Comparison of ENCODE assay signal across 11 mouse cellular contexts in the genomic region with DNA sequence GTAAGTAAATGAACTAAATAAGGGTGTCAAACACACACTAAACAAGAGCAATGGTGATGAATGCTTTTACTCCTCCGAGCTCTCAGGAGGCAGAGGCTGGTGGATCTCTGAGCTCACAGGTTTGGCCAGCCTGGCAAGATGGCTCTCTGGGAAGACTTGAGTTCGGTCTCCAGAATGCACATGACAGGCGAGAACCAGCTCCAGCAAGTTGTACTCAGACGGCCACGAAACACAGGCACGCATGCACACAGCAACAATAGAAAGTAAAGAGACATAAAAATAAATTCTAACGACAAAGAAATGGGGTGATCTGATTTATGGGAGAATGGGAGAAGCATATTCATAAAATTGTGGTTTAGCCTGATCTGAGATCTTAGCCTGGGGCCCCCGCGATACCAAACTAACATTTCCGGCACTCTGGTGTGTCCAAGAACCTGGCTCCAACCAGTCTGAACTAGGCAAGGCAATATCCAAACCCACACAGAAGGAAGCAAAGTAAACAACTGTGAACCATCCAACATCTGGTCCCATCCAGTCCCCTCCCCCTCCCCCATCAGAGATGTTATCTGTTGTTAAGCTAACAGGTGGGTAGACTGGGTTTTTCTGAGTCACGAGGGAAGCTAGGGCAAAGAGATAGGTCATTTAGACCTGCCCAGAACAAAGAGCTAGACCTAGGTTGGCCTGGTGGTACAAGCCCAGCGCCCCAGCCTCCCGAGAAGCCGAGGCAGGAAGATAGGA. TPM values are rescaled to one million over a fixed set of nuclear protein-coding genes. Genes with fewer than 3 reads are reported as not detected.
DNase-seq lines count a peak whose midpoint lies in the region; ATAC-seq and TF ChIP-seq lines count a peak whose summit lies in the region.
"Had no signal": no experiment of that assay in that cellular context is flagged by ENCODE, and none has a peak within 500 bp of the region (broad histone marks: within the 10 kb centered on the region; RNA-seq: fewer than 3 reads in every experiment).

No protein-coding gene starts in this region.

- TF ChIP-seq CTCF in left cerebral cortex, adult 2 months (IDR thresholded peaks at IDR 0.05), result no peak

- intact Hi-C loops in left cerebral cortex, adult 2 months (cut with DNase I), result no loop called here

- 63% methylated on average over 14 of the region's 14 CpGs for WGBS in limb, embryonic 15.5 days
- WGBS in limb, embryonic 10.5 days, result 79% methylated on average over 14 of the region's 14 CpGs
- WGBS in embryonic facial prominence, embryonic 13.5 days, result 72% methylated on average over 14 of the region's 14 CpGs
- 70% methylated on average over 14 of the region's 14 CpGs for WGBS in liver, embryonic 12.5 days (ENCODE audit: insufficient replicate concordance)

- H3K27me3 ChIP-seq in limb, embryonic 15.5 days, result peaks cover 23% of the 10 kb centered on the region
- H3K27me3 ChIP-seq in limb, embryonic 10.5 days (ENCODE audit: low read depth, poor library complexity, severe bottlenecking), result peaks cover 31% of the 10 kb centered on the region
- peaks cover 31% of the 10 kb centered on the region for H3K27me3 ChIP-seq in embryonic facial prominence, embryonic 13.5 days
- H3K27me3 ChIP-seq in liver, embryonic 12.5 days (replicated peaks), result peaks cover 32% of the 10 kb centered on the region

- H3K27ac ChIP-seq in limb, embryonic 15.5 days, result peak overlapping the region; percentile 43; the same call in 1 of the 2 replicates
- no peak overlapping the region for H3K27ac ChIP-seq in limb, embryonic 10.5 days
- peak overlapping the region; percentile 5; the same call in 1 of the 2 replicates for H3K27ac ChIP-seq in embryonic facial prominence, embryonic 13.5 days
- H3K27ac ChIP-seq in liver, embryonic 12.5 days, result 0 out of 2 replicates have a peak overlapping the region, but pooled peaks have one; percentile 8
- H3K27ac ChIP-seq in left cerebral cortex, adult 2 months, result no peak overlapping the region

- no peaks in the 10 kb centered on the region for H3K9me3 ChIP-seq in limb, embryonic 15.5 days
- H3K9me3 ChIP-seq in limb, embryonic 10.5 days (replicated peaks), result no peaks in the 10 kb centered on the region
- H3K9me3 ChIP-seq in embryonic facial prominence, embryonic 13.5 days, result no peaks in the 10 kb centered on the region
- H3K9me3 ChIP-seq in liver, embryonic 12.5 days (replicated peaks), result no peaks in the 10 kb centered on the region

- DNase-seq in limb, embryonic 10.5 days (ENCODE audit: low spot score), result no peak
- peak; percentile 57 to 72 for DNase-seq in thymus, postnatal 36 days
- no peak for DNase-seq in left cerebral cortex, adult 2 months (ENCODE audit: extremely low spot score in 1 of 2, low spot score in 2 of 2)
- DNase-seq in lung, postnatal 4 days, result no peak
- DNase-seq: heart, adult 11 months; right cerebral cortex, adult 18-20 months had no signal

- H3K9ac ChIP-seq in limb, embryonic 15.5 days, result no peak overlapping the region
- no peak overlapping the region for H3K9ac ChIP-seq in embryonic facial prominence, embryonic 13.5 days
- H3K9ac ChIP-seq in liver, embryonic 12.5 days, result no peak overlapping the region

- H3K36me3 ChIP-seq in limb, embryonic 15.5 days, result no peaks in the 10 kb centered on the region
- no peaks in the 10 kb centered on the region for H3K36me3 ChIP-seq in limb, embryonic 10.5 days
- no peaks in the 10 kb centered on the region for H3K36me3 ChIP-seq in embryonic facial prominence, embryonic 13.5 days
- H3K36me3 ChIP-seq in liver, embryonic 12.5 days, result no peaks in the 10 kb centered on the region

- H3K4me3 ChIP-seq in limb, embryonic 15.5 days, result no peak overlapping the region
- no peak overlapping the region for H3K4me3 ChIP-seq in limb, embryonic 10.5 days
- no peak overlapping the region for H3K4me3 ChIP-seq in embryonic facial prominence, embryonic 13.5 days
- no peak overlapping the region for H3K4me3 ChIP-seq in liver, embryonic 12.5 days
- no peak overlapping the region for H3K4me3 ChIP-seq in left cerebral cortex, adult 2 months

- H3K4me1 ChIP-seq in limb, embryonic 15.5 days, result peaks cover 7% of the 10 kb centered on the region
- H3K4me1 ChIP-seq in limb, embryonic 10.5 days, result peaks cover 11% of the 10 kb centered on the region
- H3K4me1 ChIP-seq in embryonic facial prominence, embryonic 13.5 days, result peaks cover 12% of the 10 kb centered on the region
- peaks cover 21% of the 10 kb centered on the region for H3K4me1 ChIP-seq in liver, embryonic 12.5 days

- ATAC-seq in limb, embryonic 15.5 days (ENCODE audit: insufficient number of reproducible peaks, low FRiP score, low TSS enrichment, low read depth), result no peak
- ATAC-seq in embryonic facial prominence, embryonic 13.5 days (ENCODE audit: insufficient number of reproducible peaks, insufficient read depth, low FRiP score, low TSS enrichment, low read depth), result no peak
- ATAC-seq in liver, embryonic 12.5 days, result peak; percentile 33; the same call in 1 of the 2 replicates
- ATAC-seq in erythroblast, adult 5-6 weeks (replicated peaks; ENCODE audit: low FRiP score, poor library complexity, severe bottlenecking), result no peak

- no peak overlapping the region for H3K4me2 ChIP-seq in limb, embryonic 15.5 days
- no peak overlapping the region for H3K4me2 ChIP-seq in embryonic facial prominence, embryonic 13.5 days
- H3K4me2 ChIP-seq in liver, embryonic 12.5 days, result no peak overlapping the region

RNA-seq across cellular contexts. Expression of a gene that starts 5.1 kb away (rescaled TPM):
- polyA plus RNA-seq in limb, embryonic 15.5 days (2015; fragmentation: Nextera tagmentation; extraction: Ambion mirVana), result 46.3 and 68.0 TPM in 2 replicates
- polyA plus RNA-seq in limb, embryonic 10.5 days (2016; fragmentation: Nextera tagmentation; extraction: Ambion mirVana), result 9.8 and 10.0 TPM in 2 replicates
- polyA plus RNA-seq in embryonic facial prominence, embryonic 13.5 days (2015; fragmentation: Nextera tagmentation; extraction: Ambion mirVana), result 21.0 and 22.9 TPM in 2 replicates
- 0.28 and 0.49 TPM in 2 replicates for polyA plus RNA-seq in liver, embryonic 12.5 days (2016; fragmentation: Nextera tagmentation; extraction: Ambion mirVana)
- total RNA-seq in left cerebral cortex, adult 2 months (2021), result not detected
- total RNA-seq in erythroblast, adult 5-6 weeks (2015; ENCODE audit: low replicate concordance), result not detected in 2 replicates
- total RNA-seq in erythroblast, adult 5-6 weeks (2017; ENCODE audit: low replicate concordance), result not detected in 2 replicates

RNA-seq across cellular contexts. Expression of a gene that starts 9.5 kb away (rescaled TPM):
- polyA plus RNA-seq in limb, embryonic 15.5 days (2015; fragmentation: Nextera tagmentation; extraction: Ambion mirVana), result 13.9 and 17.0 TPM in 2 replicates
- 11.0 and 16.5 TPM in 2 replicates for polyA plus RNA-seq in limb, embryonic 10.5 days (2016; fragmentation: Nextera tagmentation; extraction: Ambion mirVana)
- polyA plus RNA-seq in embryonic facial prominence, embryonic 13.5 days (2015; fragmentation: Nextera tagmentation; extraction: Ambion mirVana), result 21.1 and 21.4 TPM in 2 replicates
- polyA plus RNA-seq in liver, embryonic 12.5 days (2016; fragmentation: Nextera tagmentation; extraction: Ambion mirVana), result 8.5 and 9.8 TPM in 2 replicates
- total RNA-seq in left cerebral cortex, adult 2 months (2021), result 1 to 10 TPM; 7.5 to 9.3 TPM
- total RNA-seq in erythroblast, adult 5-6 weeks (2015; ENCODE audit: low replicate concordance), result 70.4 and 120 TPM in 2 replicates
- total RNA-seq in erythroblast, adult 5-6 weeks (2017; ENCODE audit: low replicate concordance), result 62.4 and 85.2 TPM in 2 replicates

RNA-seq across cellular contexts. Expression of a gene that starts 26.3 kb away (rescaled TPM):
- polyA plus RNA-seq in limb, embryonic 15.5 days (2015; fragmentation: Nextera tagmentation; extraction: Ambion mirVana), result 0.27 and 1.3 TPM in 2 replicates
- polyA plus RNA-seq in limb, embryonic 10.5 days (2016; fragmentation: Nextera tagmentation; extraction: Ambion mirVana), result 2.1 and 2.3 TPM in 2 replicates
- polyA plus RNA-seq in embryonic facial prominence, embryonic 13.5 days (2015; fragmentation: Nextera tagmentation; extraction: Ambion mirVana), result 0.39 and 2.8 TPM in 2 replicates
- polyA plus RNA-seq in liver, embryonic 12.5 days (2016; fragmentation: Nextera tagmentation; extraction: Ambion mirVana), result 208 TPM in 2 replicates
- not detected for total RNA-seq in left cerebral cortex, adult 2 months (2021)
- total RNA-seq in erythroblast, adult 5-6 weeks (2015; ENCODE audit: low replicate concordance), result 411 and 506 TPM in 2 replicates
- 369 and 379 TPM in 2 replicates for total RNA-seq in erythroblast, adult 5-6 weeks (2017; ENCODE audit: low replicate concordance)

RNA-seq across cellular contexts. Expression of a gene that starts 35.1 kb away (rescaled TPM):
- polyA plus RNA-seq in limb, embryonic 15.5 days (2015; fragmentation: Nextera tagmentation; extraction: Ambion mirVana), result not detected in 2 replicates
- polyA plus RNA-seq in limb, embryonic 10.5 days (2016; fragmentation: Nextera tagmentation; extraction: Ambion mirVana), result not detected in 2 replicates
- not detected in 2 replicates for polyA plus RNA-seq in embryonic facial prominence, embryonic 13.5 days (2015; fragmentation: Nextera tagmentation; extraction: Ambion mirVana)
- polyA plus RNA-seq in liver, embryonic 12.5 days (2016; fragmentation: Nextera tagmentation; extraction: Ambion mirVana), result not detected in 2 replicates
- total RNA-seq in left cerebral cortex, adult 2 months (2021), result not detected
- total RNA-seq in erythroblast, adult 5-6 weeks (2015; ENCODE audit: low replicate concordance), result 0.96 TPM in 1 of 2 replicates, not detected in the other
- total RNA-seq in erythroblast, adult 5-6 weeks (2017; ENCODE audit: low replicate concordance), result not detected in 2 replicates
- polyA plus RNA-seq: limb, embryonic 14.5 days had no signal

RNA-seq across cellular contexts. Expression of a gene that starts 44.4 kb away (rescaled TPM):
- 26.0 and 27.2 TPM in 2 replicates for polyA plus RNA-seq in limb, embryonic 15.5 days (2015; fragmentation: Nextera tagmentation; extraction: Ambion mirVana)
- polyA plus RNA-seq in limb, embryonic 10.5 days (2016; fragmentation: Nextera tagmentation; extraction: Ambion mirVana), result 8.3 and 10.3 TPM in 2 replicates
- polyA plus RNA-seq in embryonic facial prominence, embryonic 13.5 days (2015; fragmentation: Nextera tagmentation; extraction: Ambion mirVana), result 14.8 and 26.4 TPM in 2 replicates
- polyA plus RNA-seq in liver, embryonic 12.5 days (2016; fragmentation: Nextera tagmentation; extraction: Ambion mirVana), result 0.55 and 0.57 TPM in 2 replicates
- under 1 TPM; 0.81 to 0.82 TPM for total RNA-seq in left cerebral cortex, adult 2 months (2021)
- total RNA-seq in erythroblast, adult 5-6 weeks (2015; ENCODE audit: low replicate concordance), result not detected in 2 replicates
- not detected in 2 replicates for total RNA-seq in erythroblast, adult 5-6 weeks (2017; ENCODE audit: low replicate concordance)

Comparison
In these comparisons a context has a peak if more than half of its experiments do, and no peak if none do; other contexts are left out.
1. H3K27ac ChIP-seq: peak in limb, embryonic 15.5 days (single experiment), embryonic facial prominence, embryonic 13.5 days (single experiment) and liver, embryonic 12.5 days (single experiment); none in limb, embryonic 10.5 days (single experiment) and left cerebral cortex, adult 2 months (single experiment).
2. DNase-seq: peak in thymus, postnatal 36 days (2 of 2); none in limb, embryonic 10.5 days (single experiment), left cerebral cortex, adult 2 months (0 of 2) and lung, postnatal 4 days (0 of 2).
3. RNA of a gene that starts 26.3 kb away (polyA plus RNA-seq): 208 TPM in liver, embryonic 12.5 days; 2.1 to 2.3 TPM in limb, embryonic 10.5 days, 0.27 to 1.3 TPM in limb, embryonic 15.5 days and 0.39 to 2.8 TPM in embryonic facial prominence, embryonic 13.5 days; every median in the first group is over 10 times any median in the second.